Mouse (Mus musculus) cerebellum, adult 11-12 months (tissue): Measurements from ENCODE around the gene Asap2.

Source experiments
- DNase-seq: peaks from one replicate; pipeline ENCODE4 v3.0.0; 2022

Asap2 gene

DNA sequence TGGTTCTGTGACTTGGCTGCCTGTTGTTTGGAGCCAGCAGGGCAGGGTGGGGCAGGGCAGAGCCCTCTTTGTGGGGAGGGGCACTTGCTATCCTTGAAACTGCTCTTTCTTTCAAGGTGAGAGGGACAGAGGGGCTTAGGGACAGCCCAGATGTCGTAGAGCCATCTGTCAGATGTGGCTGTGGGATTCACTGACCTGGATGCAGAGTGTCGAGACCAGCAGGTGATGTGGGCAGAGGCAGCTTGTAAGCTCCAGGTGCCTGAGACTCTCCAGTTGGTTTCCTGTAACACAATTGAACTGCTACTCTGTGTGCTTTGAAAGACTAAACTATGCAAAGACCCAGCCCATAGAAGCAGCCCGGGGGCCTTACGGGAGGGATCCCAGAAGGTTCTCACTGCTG lies 177.5 kb downstream of the Asap2 start:
- no peak for DNase-seq

DNA sequence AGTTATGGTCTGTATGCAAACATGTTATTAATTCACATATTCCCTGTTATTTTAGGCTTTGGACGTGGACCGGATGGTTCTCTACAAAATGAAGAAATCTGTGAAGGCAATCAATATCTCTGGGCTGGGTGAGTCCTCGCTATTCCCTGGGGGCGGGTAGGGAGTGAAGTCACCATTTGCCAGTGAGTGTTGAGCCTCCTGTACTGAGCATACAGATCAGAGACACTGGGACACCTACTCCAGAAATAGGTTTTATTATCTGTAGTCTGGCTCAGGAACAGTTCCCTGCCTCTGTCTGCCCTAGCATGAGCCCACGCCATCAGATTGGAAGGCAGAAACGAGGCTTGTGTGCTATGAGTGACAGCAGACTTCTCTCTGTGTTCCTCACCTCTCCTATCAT lies 177.9 kb downstream of the Asap2 start:
- DNase-seq, result no peak

DNA sequence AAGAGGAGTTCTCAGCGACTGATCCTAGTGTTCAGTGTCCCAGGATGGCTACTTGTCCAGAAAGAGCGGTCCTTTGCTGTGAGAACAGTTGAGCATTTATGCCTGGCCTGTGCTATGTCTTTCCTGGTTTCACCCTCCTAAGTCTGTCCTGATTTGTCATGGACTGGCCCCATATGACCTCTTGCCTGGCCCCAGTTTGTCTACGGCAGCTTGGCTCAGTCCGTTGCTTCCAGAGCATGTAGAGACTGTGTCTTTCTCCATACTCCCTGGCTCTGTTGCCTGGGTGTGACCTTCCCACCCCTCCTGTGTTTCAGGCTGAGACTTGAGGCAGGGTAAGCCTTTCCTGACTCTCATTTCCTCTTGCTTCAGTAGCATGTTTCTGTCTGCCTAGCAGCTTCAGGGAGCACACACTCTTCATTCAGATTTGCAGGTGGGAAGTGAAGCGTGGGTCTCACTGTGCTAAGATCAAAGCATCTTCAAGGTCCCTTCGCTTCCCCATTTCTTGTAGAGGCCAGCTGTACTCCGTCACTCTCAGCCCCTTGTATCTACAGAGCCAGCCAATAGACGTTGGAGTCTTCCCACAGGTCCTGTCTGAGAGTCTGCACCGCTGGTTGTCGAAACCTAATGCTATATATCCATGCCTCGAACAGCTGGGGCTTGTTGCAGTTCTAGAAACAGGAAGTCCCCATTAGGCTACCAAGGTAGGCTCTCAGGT lies 181.7 kb downstream of the Asap2 start:
- no peak for DNase-seq

DNA sequence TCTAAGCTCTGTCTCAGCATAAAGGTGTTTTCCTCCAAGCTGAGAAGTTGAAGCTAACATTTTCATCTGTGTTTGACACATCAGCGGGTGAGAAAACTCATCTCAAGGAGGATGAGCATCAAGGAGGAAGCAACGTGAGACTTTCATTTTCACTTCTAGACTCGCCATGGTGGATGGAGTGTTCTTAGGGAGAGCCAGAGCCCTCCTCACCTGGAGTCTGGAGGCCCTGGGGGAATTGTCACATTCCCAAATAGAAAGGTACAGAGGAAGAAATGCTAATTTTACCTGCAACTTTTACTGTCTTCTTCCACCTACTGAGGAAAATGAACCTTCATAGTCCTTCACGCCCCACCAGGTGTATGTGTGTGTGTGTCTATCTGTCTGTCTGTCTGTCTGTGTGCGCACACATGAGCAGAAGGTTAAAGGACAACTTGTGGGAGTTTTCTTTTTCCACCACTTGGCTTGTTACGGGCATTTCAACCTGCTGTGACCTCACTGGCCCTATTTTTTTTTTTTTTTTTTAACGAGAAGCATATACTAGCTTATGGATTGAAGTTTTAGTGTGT lies 183.7 kb downstream of the Asap2 start:
- no peak for DNase-seq

DNA sequence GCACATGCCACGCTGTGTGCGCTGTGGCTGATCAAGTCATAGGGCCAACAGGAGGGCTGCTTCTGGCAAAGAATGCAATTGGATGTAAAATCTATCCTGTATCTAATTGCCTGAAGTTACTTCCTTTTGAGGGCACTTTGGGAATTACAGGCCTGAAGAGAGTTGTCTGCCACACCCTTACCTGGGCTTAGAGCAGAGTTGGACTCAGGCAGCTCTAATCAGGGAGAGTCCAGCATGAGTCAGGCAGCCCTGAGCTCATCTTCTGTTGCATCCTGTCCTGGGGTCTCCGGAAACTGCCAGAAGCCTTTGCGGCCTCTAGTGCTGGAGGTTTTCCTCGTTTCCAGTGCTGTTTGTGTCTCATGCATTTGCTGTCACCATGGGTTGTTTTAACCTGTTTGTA lies 186.1 kb downstream of the Asap2 start:
- no peak for DNase-seq

DNA sequence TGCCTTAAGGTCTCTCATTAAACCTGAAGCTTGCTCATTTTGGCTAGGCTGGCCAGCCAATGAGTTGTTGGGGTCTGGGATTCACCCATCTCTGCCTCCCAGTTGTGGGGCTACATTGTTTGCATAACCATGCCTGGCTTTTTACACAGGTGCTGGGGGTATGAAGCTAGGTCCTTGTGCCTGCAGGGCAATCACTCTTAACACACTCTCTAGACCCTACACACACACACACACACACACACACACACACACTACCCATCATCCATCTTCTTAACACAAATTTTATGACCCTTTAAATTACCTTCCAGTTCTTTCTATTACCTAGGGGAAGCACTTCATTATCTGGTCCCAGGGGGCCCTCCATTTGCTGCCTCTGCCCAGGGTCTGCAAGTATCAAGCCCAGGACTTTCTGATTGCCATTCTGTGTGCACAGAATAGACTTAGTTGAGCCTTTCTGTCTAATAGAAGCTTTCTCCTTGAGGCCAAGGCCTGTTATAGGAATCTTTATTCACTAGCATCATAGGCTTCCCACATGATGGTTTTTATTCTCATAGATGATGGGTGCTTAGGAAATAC lies 187.0 kb downstream of the Asap2 start:
- no peak for DNase-seq

DNA sequence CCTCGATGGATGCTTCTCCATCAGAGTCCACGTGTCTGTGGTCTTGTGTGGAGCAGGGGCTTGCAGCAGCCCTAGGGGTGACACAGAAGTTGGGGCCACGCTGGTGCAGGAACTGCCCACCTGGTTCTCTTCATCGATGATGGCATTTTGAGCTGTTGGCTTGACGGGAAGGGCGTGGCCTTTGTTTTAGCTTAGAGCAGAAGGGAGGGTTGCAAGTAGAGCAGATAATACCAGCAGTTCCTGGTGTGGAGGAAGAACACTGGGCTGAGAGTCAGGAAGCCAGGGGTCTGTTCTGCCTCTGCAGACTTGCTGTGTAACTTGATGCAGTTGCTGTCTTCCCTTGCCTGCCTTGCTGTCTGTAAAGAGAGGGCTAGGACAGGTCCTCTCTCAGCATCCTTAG lies 189.8 kb downstream of the Asap2 start:
- no peak for DNase-seq

DNA sequence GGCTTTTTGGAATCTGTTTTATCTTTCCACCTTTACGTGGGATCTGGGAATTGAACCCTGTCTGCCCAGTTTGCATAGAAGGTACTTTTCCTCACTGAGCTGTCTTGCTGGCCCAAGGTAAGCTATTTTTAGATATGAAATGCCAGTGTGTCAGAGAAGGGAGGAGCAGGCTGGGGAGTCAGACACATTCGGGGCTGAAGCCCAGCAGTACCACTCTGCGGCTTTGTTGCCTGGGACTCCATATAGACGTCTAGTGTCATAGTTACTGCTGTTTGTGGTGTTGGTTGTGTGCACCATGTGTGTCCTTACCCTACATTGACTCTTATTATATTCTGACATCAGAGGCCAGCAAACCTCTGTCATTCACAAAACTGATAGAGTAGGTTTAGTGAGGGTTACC lies 192.5 kb downstream of the Asap2 start:
- no peak for DNase-seq

DNA sequence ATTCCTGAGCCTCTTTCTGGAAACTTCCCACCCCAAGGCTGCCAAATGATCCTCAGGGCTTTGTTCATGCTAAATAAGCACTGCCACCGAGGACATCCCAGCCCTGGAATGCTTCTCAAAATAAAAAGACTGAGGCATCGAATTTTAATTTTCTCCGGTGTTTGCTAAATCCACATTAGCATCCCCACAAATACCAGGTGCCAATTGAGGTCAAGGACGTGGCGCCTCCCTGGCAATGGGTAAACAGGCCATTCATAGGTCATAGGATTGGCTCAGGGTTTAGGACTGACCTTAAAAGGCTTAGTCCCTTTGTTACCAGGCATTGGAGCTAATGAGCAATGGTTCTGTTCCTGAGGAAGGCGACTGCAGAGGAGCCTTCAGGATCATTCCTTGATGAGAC lies 193.1 kb downstream of the Asap2 start:
- no peak for DNase-seq

DNA sequence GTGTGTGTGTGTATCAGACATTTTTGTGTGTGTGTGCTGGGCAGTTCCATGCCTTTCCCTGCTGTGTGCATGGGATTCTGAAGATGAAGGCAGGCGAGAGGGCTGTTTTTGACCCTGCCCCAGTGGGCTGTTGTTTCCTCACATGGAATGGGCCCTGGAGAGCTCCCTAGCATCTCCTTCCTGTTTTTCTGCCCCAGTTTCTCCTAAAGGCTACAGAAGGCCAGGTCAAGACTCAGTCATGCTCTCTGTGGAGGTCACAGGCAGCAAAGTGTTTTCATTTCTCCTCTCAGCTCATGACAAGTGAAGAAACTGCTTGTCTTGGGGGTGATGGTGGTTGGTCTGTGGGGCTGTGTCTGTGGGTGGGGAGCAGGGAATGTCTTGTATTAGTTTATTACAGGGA lies 195.9 kb downstream of the Asap2 start:
- DNase-seq, result no peak

DNA sequence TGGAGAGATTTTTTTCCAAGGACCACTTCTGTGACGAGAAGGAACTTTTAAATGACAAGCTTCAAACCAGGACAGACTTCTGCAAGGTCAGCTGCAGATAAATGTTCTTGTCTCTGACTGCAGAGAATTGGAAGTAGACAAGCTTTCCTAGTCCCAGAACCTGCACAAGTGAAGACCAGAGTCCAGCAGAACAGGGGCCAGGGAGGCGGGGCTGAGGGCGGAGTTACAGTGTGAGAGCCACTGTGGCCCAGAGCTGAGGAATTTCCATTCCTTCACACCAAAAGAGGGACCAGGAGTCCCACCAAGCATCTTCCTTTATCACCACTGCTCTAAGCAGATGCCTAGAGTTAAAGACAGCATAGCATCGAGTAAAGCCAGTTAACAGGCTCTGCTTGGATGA lies 198.6 kb downstream of the Asap2 start:
- no peak for DNase-seq

DNA sequence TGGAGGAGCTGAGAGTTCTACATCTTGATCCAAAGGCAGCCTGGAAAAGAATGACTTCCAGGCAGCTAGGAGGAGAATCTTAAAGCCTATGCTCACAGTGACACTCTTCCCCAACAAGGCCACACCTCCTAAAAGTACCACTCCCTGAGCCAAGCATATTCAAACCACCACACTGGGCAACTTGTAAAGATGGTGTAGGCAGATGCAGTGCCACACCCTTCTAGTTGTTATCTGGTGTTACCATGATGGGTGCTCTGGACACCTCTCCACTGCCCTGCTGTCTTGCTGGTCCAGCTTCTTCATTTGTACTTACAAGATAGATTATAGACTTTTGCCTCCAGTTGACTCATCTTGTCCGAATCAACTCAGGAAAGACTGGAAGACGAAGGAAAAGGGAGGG lies 201.3 kb downstream of the Asap2 start:
- no peak for DNase-seq

DNA sequence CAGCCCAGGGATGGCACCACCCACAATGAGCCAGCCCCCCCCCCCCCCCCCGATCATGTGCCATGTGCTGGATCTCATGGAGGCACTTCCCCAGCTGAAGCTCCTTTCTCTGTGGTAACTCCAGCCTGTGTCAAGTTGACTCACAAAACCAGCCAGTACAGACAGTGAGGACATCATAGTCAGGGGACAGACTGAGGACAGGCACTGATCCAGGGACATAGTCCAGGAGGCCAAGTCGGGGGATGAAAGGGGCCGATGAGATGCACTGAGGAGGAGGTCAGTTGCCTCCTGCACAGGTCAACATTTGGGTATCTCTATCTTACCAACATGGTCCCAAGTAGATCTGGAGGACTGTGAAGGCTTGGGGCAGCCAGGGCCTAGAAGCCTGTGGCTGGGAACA lies 205.2 kb downstream of the Asap2 start:
- no peak for DNase-seq

DNA sequence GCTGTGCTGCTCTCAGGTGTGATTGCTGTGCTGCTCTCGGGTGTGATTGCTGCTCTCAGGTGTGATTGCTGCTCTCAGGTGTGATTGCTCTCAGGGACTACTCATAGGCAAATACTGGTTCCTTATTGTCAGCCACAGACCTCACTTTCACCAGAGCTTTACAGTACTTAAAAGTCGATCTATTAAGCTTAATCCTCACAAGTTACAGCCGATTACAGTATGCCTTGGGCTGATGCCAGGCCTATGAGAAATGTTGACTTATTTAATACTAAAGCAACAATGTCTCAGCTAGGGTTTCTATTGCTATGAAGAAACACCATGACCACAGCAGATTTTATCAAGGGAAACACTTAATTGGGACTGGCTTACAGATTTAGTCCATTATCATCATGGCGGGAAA lies 206.2 kb downstream of the Asap2 start:
- no peak for DNase-seq

DNA sequence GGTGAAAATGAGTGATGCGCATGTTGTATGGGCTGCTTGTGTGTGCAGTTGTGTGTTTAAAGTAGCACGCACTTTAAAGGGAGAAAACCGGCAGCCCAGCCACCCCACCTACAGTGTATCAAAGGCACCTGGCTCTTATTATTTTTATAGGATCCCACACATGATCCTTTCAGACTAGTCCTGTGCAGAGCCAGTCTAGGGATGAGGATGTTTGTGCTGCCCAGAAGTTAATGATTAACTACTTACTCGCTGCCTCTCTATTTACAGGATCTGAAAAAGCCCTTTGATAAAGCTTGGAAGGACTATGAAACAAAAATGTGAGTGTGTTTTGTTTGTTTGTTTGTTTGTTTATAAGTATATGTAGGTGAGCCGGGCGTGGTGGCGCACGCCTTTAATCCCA lies 210.4 kb downstream of the Asap2 start:
- no peak for DNase-seq

DNA sequence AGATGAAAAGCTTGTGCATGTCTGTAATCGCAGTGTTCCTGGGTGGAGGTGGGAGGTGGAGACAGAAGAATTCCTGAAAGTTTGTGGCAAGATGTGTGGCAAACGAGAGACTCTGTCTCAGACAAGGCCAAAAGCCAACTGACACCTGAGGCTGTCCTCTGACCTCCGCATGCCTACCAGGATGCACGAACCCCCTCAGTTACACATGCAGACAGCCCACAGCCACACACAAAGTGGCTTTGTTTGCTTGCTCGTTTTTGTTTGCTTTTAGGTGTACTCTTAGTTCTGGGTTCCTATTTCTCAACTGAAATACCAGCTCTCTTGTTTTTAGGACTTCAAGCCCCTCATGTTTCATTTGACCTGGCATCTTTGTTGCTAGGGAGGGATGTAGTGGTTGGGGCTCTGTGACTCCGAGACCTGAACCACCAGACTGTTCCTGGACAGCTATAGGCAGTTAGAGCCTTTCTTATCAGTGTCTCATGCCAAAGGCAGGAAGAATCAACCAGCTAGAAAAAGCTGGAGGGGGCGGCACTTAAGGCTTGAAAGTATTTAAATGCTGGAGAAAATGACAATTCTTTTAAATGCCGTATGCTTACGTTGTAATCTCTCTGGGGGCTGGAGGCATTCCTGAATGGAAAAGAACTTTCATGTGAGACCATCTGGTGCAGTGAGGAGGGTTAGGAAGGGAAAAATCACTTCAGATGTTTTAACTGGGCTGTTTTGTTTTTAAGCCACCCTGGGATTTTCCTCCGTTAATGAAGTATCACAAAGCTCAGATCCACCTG lies 211.4 kb downstream of the Asap2 start:
- DNase-seq, result no peak

DNA sequence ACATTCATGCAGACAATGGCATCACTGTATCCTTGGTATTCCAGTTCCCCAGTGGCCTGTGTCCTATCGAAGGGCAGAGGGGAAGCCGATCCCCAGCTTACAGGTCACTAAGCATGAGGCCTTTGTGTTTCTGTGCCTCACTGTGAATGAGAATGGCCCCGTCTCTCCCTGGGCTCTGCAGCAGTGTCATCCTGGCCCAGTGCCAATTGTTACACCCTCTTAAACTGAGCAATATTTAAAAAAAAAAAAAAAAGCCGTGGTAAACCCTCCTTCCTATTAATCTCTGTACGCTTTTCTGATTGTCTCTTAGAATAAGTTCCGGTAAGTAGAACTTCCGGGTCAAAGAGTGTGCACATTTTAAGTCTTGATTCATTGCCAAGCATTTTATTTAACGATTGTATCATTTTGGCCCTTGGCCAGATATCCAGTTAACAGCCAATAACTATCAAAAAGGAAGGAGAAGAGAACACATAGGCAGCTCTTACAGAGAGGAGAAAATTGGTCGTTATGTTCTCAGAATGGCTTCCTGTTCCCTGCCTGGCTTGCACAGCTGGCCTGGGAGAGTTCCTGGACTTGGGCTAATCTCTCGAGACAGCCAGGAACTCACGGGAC lies 214.5 kb downstream of the Asap2 start:
- no peak for DNase-seq

DNA sequence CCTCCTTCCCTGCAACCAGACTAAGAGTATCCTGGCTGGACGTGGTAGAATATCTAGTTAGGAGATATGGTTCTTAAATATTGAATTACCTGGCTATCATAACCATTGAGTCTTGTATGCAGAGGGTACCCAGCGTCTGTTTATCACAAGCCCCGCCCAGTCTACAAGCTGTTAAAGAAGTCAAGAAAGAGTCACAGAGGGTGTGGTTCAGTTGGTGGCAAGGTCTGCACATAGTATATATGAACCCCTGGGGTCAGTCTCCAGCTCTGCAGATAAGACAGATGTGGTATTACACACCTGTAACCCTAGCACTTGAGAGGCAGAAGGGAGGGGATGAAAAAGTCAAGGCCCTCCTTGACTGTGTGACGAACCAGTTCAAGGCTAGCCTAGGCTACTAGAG lies 215.5 kb downstream of the Asap2 start:
- DNase-seq, result no peak

DNA sequence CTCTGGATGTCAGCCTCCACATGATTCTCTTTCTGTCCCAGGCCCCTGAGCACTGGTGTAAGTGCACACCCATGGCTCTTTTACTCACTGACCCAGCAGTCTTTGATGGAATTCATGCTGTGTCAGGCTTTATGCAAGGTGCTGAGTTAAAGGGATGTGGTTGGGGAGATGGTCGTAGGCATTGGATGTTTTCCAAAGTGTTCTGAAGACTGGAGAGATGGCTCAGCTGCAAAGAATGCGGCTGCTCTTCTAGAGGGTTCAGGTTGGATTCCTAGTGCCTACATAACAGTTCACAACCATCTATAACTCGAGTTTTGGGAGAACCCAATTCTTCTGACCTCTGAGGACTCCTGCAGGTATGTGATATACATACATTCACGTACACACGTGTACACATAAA lies 217.2 kb downstream of the Asap2 start:
- no peak for DNase-seq

DNA sequence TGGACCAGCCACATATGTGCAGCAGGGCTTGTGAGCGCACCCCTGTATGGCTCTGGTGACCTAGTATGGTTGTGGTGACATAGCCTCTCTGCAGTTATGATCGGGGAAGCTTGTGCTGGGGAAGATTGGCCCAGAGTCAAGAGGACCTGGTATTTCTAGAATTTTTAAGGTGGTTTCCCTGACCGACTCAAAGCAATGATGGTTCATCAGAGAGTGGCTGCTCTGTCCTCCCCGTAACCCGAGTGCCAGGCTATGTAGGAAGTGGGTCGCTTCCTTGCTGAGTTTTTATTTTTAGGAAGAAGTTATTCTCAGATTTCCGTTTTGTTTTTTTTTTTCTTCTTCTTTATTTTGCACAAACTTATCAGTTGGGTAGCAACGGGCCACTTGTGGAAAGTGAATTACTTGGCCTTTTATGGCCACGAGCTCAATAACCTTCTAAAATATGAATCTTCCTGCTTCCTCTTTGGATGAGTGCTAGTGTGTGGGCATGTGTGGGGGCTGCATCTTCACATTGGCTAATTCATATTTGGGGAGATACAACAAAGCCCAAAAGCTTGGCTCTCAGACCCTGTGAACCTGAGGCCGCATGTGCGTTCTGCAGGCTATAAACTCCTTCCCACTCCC lies 218.0 kb downstream of the Asap2 start:
- DNase-seq, result no peak

DNA sequence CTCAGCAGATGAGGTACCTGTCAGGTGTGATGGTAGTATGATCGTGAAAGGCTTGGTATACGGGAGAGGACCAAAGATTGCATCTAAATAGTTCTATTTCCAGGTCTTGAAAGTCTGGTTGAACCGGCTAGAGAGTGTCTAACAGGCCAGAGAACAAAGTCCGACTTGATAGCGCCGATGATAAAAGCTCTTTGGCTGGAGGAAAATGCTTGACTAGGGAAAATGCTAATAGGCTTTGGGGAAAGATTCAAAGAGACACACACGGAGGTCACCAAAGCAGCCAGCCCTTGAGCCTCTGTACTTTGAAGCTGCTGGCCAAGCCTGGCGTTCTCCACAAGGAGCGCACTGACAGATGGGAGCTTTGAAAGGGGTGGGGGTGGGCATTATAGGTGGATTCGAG lies 219.0 kb downstream of the Asap2 start:
- no peak for DNase-seq

DNA sequence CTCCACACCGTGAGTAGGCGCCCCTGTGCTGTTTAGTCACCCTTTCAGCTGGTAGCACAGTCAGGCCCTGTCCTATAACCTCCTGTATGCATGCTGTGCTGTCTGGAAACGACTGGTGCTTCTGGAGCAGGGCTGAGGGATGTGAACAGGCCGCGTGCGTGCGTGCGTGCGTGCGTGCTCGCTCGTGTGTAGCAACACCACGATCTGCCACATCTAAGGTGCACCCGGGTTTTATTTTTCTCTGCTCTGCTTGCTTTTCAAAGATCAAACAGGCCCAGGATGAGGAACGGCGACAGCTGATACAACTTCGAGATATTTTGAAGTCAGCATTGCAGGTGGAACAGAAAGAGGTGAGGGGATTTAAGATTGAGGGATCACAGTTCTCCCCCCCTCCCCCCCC lies 222.6 kb downstream of the Asap2 start:
- DNase-seq, result no peak

DNA sequence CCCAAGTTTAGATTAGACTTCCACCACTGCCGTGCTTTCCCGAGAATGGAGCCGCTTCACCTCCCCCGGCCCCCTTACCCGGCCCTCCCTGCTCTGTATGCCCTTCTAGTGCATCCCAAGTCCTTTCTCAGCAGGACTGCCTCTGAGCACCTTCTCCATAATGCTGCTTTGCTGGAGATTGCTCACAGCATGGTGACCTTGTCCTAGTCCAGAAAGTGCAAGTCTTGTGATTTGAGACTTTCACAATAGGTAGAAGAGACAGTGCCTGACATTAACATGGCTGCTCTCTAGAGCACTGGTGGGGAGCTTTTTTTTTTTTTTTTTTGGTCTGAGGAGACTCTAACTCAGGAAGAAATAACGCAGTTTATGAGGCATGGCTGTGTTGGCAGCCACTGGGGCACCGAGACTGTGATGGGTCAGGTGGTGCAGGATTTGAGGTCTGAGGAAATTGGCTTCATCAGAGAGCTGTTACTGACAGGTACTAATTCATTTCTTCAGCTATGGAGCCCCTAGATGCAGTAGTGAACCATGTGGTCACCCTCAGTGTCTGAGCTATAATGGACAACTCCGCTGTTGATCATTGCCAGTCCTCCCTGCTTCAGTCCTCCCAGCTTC lies 224.4 kb downstream of the Asap2 start:
- DNase-seq, result no peak
